Mouse (Mus musculus) forelimb bud, embryonic 11.5 days (tissue): ENCODE data around the gene Slc25a26.

ENCODE experiments used
- DNase-seq: peaks from one replicate; pipeline ENCODE4 v3.0.0-alpha.2; 2012; ENCODE audit warnings: low read depth, low spot score

Gene Slc25a26

DNA sequence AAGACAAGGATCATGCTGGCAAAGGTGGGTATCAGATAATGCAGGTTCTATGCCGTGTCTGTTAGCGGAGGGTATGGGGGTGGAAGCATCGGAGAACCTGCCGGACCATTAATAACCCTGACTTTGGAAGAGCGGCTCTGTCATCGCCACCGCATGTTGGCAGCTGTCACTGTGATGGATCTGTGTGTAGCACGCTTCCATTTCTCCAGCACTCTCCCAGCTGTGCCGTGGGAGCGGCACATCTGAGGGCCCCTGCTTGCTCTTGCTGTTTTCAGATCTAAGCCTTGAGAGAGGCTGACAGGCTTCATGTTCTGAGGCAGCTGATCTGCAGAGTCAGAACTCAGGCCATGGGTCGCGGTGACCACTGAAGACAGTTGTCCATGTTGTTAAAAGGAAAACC is 98.3 kb downstream of the Slc25a26 start:
- no peak for DNase-seq

DNA sequence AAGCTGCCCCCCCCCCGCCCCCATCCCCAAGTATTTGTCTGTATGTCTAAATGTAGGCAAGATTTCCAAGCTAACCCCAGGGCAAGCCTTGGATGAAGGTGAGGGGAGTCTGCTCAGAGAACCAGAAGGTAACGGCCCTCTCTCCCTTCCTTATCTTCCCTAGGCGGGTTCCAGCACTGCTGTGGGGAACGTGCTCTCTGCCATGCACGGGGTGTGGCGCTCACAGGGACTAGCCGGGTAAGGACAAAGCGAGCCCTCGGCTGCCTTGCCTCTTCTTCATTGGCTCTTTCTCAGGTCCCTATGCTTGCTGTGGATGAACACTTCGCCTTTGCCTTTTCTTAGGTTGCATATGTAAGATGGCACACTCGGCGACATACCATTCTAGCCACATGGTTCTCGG is 98.9 kb downstream of the Slc25a26 start:
- no peak for DNase-seq

DNA sequence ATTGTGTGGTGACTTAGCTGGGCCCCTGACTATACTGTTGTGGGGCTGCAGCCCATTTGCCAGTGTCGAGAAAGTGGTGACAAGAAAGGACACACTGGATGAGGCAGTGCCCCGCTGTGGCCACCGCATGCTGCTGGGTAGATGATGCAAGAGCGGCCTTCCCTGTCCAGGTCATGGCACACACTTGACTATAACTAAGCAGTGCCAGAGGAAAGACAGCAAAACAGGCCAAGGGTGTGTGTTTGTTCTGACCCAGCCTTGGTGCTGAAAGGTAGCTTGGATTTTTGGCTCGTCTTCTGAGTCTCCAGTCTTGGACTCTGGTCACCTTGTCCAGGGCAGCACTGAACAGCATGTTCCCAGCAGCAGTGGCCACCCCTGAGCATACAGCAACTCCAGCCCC is 101.0 kb downstream of the Slc25a26 start:
- no peak for DNase-seq

- no peak for DNase-seq
Measured at GRCm38 (mm10) chr6:94601811-94602210, 101.7 kb downstream of the Slc25a26 start.

- DNase-seq = no peak
Measured at GRCm38 (mm10) chr6:94604072-94604471, 103.9 kb downstream of the Slc25a26 start.

GRCm38 (mm10) chr6:94604546-94604945 is 104.4 kb downstream of the Slc25a26 start:
- DNase-seq = no peak

GRCm38 (mm10) chr6:94613235-94613895 is 113.2 kb downstream of the Slc25a26 start:
- DNase-seq = no peak

DNA sequence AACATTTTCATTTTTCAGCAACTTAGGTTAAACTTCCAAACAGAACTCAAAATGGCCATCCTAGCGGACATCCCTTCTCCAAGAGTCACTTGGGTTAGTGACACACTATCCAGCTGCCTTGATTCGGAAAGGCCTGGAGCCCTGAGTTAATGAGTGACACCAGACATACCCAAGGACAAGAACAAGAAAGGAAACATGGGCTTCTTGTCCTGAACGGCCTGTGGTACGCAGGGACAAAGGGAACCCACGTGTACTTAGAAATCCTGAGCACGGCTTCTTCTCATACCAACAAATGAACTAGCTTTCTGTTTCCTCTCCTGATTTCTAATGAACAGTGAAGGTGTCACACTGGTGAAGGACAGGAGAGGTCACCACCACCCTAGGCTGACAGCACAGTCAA is 114.2 kb downstream of the Slc25a26 start:
- DNase-seq = no peak

GRCm38 (mm10) chr6:94615936-94616335 is 115.8 kb downstream of the Slc25a26 start:
- DNase-seq = no peak

GRCm38 (mm10) chr6:94618671-94619070 is 118.5 kb downstream of the Slc25a26 start:
- DNase-seq = peak; percentile 39

DNA sequence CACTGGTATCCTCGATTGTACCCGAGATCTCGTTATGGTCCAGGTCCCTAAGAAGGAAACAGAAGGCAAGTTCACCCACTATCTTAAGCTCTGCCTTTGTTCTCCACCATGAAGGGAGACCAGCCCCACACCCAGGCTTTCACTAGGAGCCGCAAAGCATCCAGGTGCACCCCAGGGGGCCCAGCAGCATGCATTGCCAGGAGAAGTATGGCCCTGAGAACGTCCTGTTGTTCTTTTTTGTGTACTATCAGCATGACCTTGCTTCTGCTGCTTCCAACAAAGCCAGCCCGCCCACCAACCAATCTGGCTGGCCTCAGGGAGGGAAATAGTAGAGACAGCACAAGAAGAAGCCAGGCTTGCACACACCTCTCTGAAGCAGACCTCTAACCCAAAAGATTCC is 120.2 kb downstream of the Slc25a26 start:
- DNase-seq = no peak

- no peak for DNase-seq
Measured at GRCm38 (mm10) chr6:94620801-94621301, 120.7 kb downstream of the Slc25a26 start.

GRCm38 (mm10) chr6:94622983-94623382 is 122.9 kb downstream of the Slc25a26 start:
- DNase-seq = peak; percentile 52

GRCm38 (mm10) chr6:94624543-94624942 is 124.4 kb downstream of the Slc25a26 start:
- DNase-seq = no peak

- DNase-seq = no peak
Measured at GRCm38 (mm10) chr6:94625896-94626295, 125.8 kb downstream of the Slc25a26 start.

DNA sequence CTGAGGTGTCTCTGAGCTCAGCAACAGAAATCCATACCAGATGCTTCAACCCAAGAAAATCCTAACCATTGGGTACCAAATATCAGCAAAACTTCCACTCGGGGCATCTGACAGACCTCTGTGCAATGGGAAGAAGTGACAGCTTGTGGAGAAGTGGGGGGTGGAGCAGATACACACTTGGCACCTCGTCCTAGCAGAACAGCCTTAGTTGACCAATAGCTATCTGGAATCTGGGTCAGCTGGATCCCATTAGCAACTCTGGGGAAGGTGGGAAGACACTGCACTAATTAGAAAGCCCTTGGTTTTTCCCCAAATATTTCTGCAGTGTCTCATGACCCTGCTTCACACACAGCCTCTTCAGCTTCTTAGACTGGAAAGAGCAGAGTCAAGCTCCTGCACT is 126.7 kb downstream of the Slc25a26 start:
- no peak for DNase-seq

- peak; percentile 95 for DNase-seq
Measured at GRCm38 (mm10) chr6:94627714-94628595, 127.8 kb downstream of the Slc25a26 start.

GRCm38 (mm10) chr6:94628787-94629186 is 128.7 kb downstream of the Slc25a26 start:
- no peak for DNase-seq

- DNase-seq = no peak
Measured at GRCm38 (mm10) chr6:94631051-94631778, 131.1 kb downstream of the Slc25a26 start.

DNA sequence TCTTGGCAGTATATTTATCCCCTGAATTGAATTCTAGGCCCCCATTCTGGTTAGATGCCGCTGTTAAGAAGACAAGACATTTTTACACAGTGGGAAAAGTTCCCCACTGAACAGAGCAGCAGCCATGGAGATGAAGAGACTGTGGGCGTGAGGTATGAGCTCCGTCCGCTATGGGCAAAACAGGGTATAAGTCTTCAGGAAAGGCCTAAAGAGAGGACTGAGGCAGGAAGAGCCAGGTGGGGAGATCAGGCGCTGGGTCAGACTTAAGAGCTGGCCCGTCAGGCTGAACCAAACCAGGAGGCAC is 131.6 kb downstream of the Slc25a26 start:
- DNase-seq = no peak

GRCm38 (mm10) chr6:94634274-94634673 is 134.1 kb downstream of the Slc25a26 start:
- DNase-seq = no peak

GRCm38 (mm10) chr6:94634710-94635109 is 134.6 kb downstream of the Slc25a26 start:
- no peak for DNase-seq
